Mouse (Mus musculus): ENCODE measurements around the gene Mns1.

GRCm38 (mm10) chr9:72420490-72420889 lies 17.3 kb upstream of the Mns1 start:
- TF ChIP-seq CHD2 (IDR thresholded peaks at IDR 0.05; ENCODE audit: low read depth, low read length) (no peak), ZNF384 (IDR thresholded peaks at IDR 0.05; ENCODE audit: low read depth, low read length) (no peak), MAFK (IDR thresholded peaks at IDR 0.05; ENCODE audit: insufficient read depth, low read depth, low read length) (no peak), HCFC1 (IDR thresholded peaks at IDR 0.05; ENCODE audit: borderline replicate concordance, insufficient read depth, low read length) (no peak)

Measured in ES-E14 (cell line).